Mouse (Mus musculus) c-Kit-positive CD71-positive TER-119-positive erythroid progenitor cells, embryonic 14.5 days (primary cell): ENCODE measurements around the gene Nap1l1.
A peak's percentile ranks its signal among the peaks of the same experiment; 100 is the strongest.
"Not testable (repeated sequence)": the region's sequence is repeated elsewhere in the genome, so short reads cannot be mapped to it uniquely, and the experiment has no call there.

ENCODE experiments used
- DNase-seq: peaks from one replicate; pipeline ENCODE4 v3.0.0-alpha.2; 2013; ENCODE audit warnings: low spot score

Gene Nap1l1

GRCm38 (mm10) chr10:111472686-111473510, at the start of gene Nap1l1:
Gene Nap1l1, plus strand, starts transcription at chr10:111473223.
- peak; percentile 95 for DNase-seq

GRCm38 (mm10) chr10:111426491-111426890, 46.5 kb upstream of the Nap1l1 start:
- no peak for DNase-seq

GRCm38 (mm10) chr10:111433502-111433901, 39.5 kb upstream of the Nap1l1 start:
- DNase-seq = no peak

- no peak for DNase-seq
Observed at GRCm38 (mm10) chr10:111441034-111441440, 32.0 kb upstream of the Nap1l1 start.

GRCm38 (mm10) chr10:111444199-111444598, 28.8 kb upstream of the Nap1l1 start:
- DNase-seq = no peak

- DNase-seq = peak; percentile 16
Observed at GRCm38 (mm10) chr10:111445939-111446671, 26.9 kb upstream of the Nap1l1 start.

GRCm38 (mm10) chr10:111446672-111447008, 26.4 kb upstream of the Nap1l1 start:
- DNase-seq = not testable (repeated sequence)

GRCm38 (mm10) chr10:111449662-111450061, 23.4 kb upstream of the Nap1l1 start:
- not testable (repeated sequence) for DNase-seq

- DNase-seq = no peak
Observed at GRCm38 (mm10) chr10:111451683-111452322, 21.2 kb upstream of the Nap1l1 start.

- no peak for DNase-seq
Observed at GRCm38 (mm10) chr10:111452426-111452825, 20.6 kb upstream of the Nap1l1 start.

- no peak for DNase-seq
Observed at GRCm38 (mm10) chr10:111454698-111455308, 18.2 kb upstream of the Nap1l1 start.

- no peak for DNase-seq
Observed at GRCm38 (mm10) chr10:111458088-111458487, 14.9 kb upstream of the Nap1l1 start.

GRCm38 (mm10) chr10:111459040-111459439, 14.0 kb upstream of the Nap1l1 start:
- no peak for DNase-seq

GRCm38 (mm10) chr10:111459874-111460273, 13.1 kb upstream of the Nap1l1 start:
- no peak for DNase-seq

GRCm38 (mm10) chr10:111460381-111460780, 12.6 kb upstream of the Nap1l1 start:
- no peak for DNase-seq

- no peak for DNase-seq
Observed at GRCm38 (mm10) chr10:111464833-111465232, 8.2 kb upstream of the Nap1l1 start.

GRCm38 (mm10) chr10:111465409-111465808, 7.6 kb upstream of the Nap1l1 start:
- no peak for DNase-seq

GRCm38 (mm10) chr10:111471166-111471565, 1.9 kb upstream of the Nap1l1 start:
- no peak for DNase-seq

GRCm38 (mm10) chr10:111473511-111474371, 718 bp downstream of the Nap1l1 start:
- peak; percentile 43 for DNase-seq

GRCm38 (mm10) chr10:111476301-111476700, 3.3 kb downstream of the Nap1l1 start:
- no peak for DNase-seq

- no peak for DNase-seq
Observed at GRCm38 (mm10) chr10:111476989-111477510, 4.0 kb downstream of the Nap1l1 start.
